Comparison of ENCODE assay signal across 8 mouse cellular contexts in genomic region chr19:46329951-46330350, GRCm38 (mm10). TPM values are rescaled to one million over a fixed set of nuclear protein-coding genes. Genes with fewer than 3 reads are reported as not detected.
DNase-seq lines count a peak whose midpoint lies in the region; ATAC-seq lines count a peak whose summit lies in the region.

No protein-coding gene starts in this region.

- H3K4me3 ChIP-seq in hindbrain, embryonic 16.5 days (ENCODE audit: low read length) = peak overlapping the region; percentile 19; the same call in 1 of the 2 replicates
- H3K4me3 ChIP-seq in limb, embryonic 10.5 days = peak overlapping the region; percentile 69
- H3K4me3 ChIP-seq in midbrain, embryonic 11.5 days (ENCODE audit: low read depth, low read length) = peak overlapping the region; percentile 4; the same call in 1 of the 2 replicates

- ATAC-seq in common myeloid progenitor, adult 5-6 weeks (replicated peaks; ENCODE audit: low read depth, poor library complexity, severe bottlenecking) = peak; percentile 61
- ATAC-seq in hindbrain, embryonic 16.5 days = no peak
- ATAC-seq in midbrain, embryonic 11.5 days (ENCODE audit: low FRiP score) = peak; percentile 38

- peak; percentile 81 for DNase-seq in layer of hippocampus, adult 11-12 months (ENCODE audit: low spot score)
- no peak for DNase-seq in layer of hippocampus, adult 9-10 months (ENCODE audit: low spot score)
- peak; percentile 48 to 66 for DNase-seq in gastrocnemius, adult 8-10 months (ENCODE audit: low spot score in 2 of 2)
- peak; percentile 84 for DNase-seq in limb, embryonic 10.5 days (ENCODE audit: low spot score)
- DNase-seq in midbrain, embryonic 11.5 days (ENCODE audit: low spot score, missing footprints) = peak; percentile 96
- peak; percentile 71 for DNase-seq in spleen, adult 12 weeks (ENCODE audit: low spot score)

- peak overlapping the region; percentile 92 for H3K4me2 ChIP-seq in hindbrain, embryonic 16.5 days (ENCODE audit: low read length)
- H3K4me2 ChIP-seq in midbrain, embryonic 11.5 days = peak overlapping the region; percentile 19; the same call in 1 of the 2 replicates

- H3K9ac ChIP-seq in hindbrain, embryonic 16.5 days (ENCODE audit: low read depth, low read length) = peak overlapping the region; percentile 41; the same call in 1 of the 2 replicates
- no peak overlapping the region for H3K9ac ChIP-seq in midbrain, embryonic 11.5 days (ENCODE audit: low read length)

- H3K36me3 ChIP-seq in hindbrain, embryonic 16.5 days (ENCODE audit: control insufficient read depth, insufficient read depth, low read length) = peaks cover 20% of the 10 kb centered on the region
- H3K36me3 ChIP-seq in limb, embryonic 10.5 days = peaks cover 20% of the 10 kb centered on the region
- no peaks in the 10 kb centered on the region for H3K36me3 ChIP-seq in midbrain, embryonic 11.5 days (ENCODE audit: control insufficient read depth, insufficient read depth, low read length)

- H3K9me3 ChIP-seq in hindbrain, embryonic 16.5 days (ENCODE audit: control insufficient read depth, low read length) = no peaks in the 10 kb centered on the region
- no peaks in the 10 kb centered on the region for H3K9me3 ChIP-seq in limb, embryonic 10.5 days (replicated peaks)
- no peaks in the 10 kb centered on the region for H3K9me3 ChIP-seq in midbrain, embryonic 11.5 days (ENCODE audit: control insufficient read depth, low read length)

- H3K4me1 ChIP-seq in hindbrain, embryonic 16.5 days (ENCODE audit: control insufficient read depth, insufficient read depth, low read depth, low read length) = peaks cover 25% of the 10 kb centered on the region
- peaks cover 44% of the 10 kb centered on the region for H3K4me1 ChIP-seq in limb, embryonic 10.5 days
- peaks cover 33% of the 10 kb centered on the region for H3K4me1 ChIP-seq in midbrain, embryonic 11.5 days (ENCODE audit: control insufficient read depth, insufficient read depth, low read length)

- WGBS in hindbrain, embryonic 16.5 days = 7% methylated on average over 16 of the region's 16 CpGs
- WGBS in limb, embryonic 10.5 days = 6% methylated on average over 16 of the region's 16 CpGs
- 6% methylated on average over 16 of the region's 16 CpGs for WGBS in midbrain, embryonic 11.5 days

- H3K27ac ChIP-seq in hindbrain, embryonic 16.5 days (ENCODE audit: low read depth, low read length) = no peak overlapping the region
- H3K27ac ChIP-seq in limb, embryonic 10.5 days = no peak overlapping the region
- H3K27ac ChIP-seq in midbrain, embryonic 11.5 days (ENCODE audit: low read depth, low read length) = no peak overlapping the region

- H3K27me3 ChIP-seq in hindbrain, embryonic 16.5 days (replicated peaks; ENCODE audit: control insufficient read depth, insufficient read depth, low read length) = no peaks in the 10 kb centered on the region
- peaks cover 41% of the 10 kb centered on the region for H3K27me3 ChIP-seq in limb, embryonic 10.5 days (ENCODE audit: low read depth, poor library complexity, severe bottlenecking)
- peaks cover 12% of the 10 kb centered on the region for H3K27me3 ChIP-seq in midbrain, embryonic 11.5 days (ENCODE audit: control insufficient read depth, insufficient read depth, low read length)

RNA-seq across cellular contexts. Expression of gene Fbxl15, which starts 2.0 kb away (rescaled TPM):
- 3.3 and 4.3 TPM in 2 replicates for total RNA-seq in common myeloid progenitor, adult 5-6 weeks (2017)
- 1 to 10 TPM; 2.0 to 3.9 (median 3.0) TPM for total RNA-seq in gastrocnemius, adult 8-10 months (2022)
- polyA plus RNA-seq in hindbrain, embryonic 16.5 days (2015; fragmentation: Nextera tagmentation; extraction: Ambion mirVana) = 49.4 and 55.6 TPM in 2 replicates
- polyA plus RNA-seq in limb, embryonic 10.5 days (2016; fragmentation: Nextera tagmentation; extraction: Ambion mirVana) = 12.2 and 13.0 TPM in 2 replicates
- polyA plus RNA-seq in midbrain, embryonic 11.5 days (2014; fragmentation: Nextera tagmentation; extraction: Ambion mirVana) = 20.0 and 25.5 TPM in 2 replicates

RNA-seq across cellular contexts. Expression of gene Psd, which starts 3.0 kb away (rescaled TPM):
- total RNA-seq in common myeloid progenitor, adult 5-6 weeks (2017) = 0.69 TPM in 1 of 2 replicates, not detected in the other
- under 1 TPM in 2 of 4 experiments, not detected in 2; 0.15 to 0.19 TPM for total RNA-seq in gastrocnemius, adult 8-10 months (2022)
- polyA plus RNA-seq in hindbrain, embryonic 16.5 days (2015; fragmentation: Nextera tagmentation; extraction: Ambion mirVana) = 99.1 and 112 TPM in 2 replicates
- 1.4 and 1.8 TPM in 2 replicates for polyA plus RNA-seq in limb, embryonic 10.5 days (2016; fragmentation: Nextera tagmentation; extraction: Ambion mirVana)
- polyA plus RNA-seq in midbrain, embryonic 11.5 days (2014; fragmentation: Nextera tagmentation; extraction: Ambion mirVana) = 10.7 and 11.0 TPM in 2 replicates

RNA-seq across cellular contexts. Expression of gene Cuedc2, which starts 8.6 kb away (rescaled TPM):
- total RNA-seq in common myeloid progenitor, adult 5-6 weeks (2017) = 143 and 149 TPM in 2 replicates
- 10 to 100 TPM; 57.5 to 66.3 (median 64.3) TPM for total RNA-seq in gastrocnemius, adult 8-10 months (2022)
- polyA plus RNA-seq in hindbrain, embryonic 16.5 days (2015; fragmentation: Nextera tagmentation; extraction: Ambion mirVana) = 343 and 362 TPM in 2 replicates
- 150 and 183 TPM in 2 replicates for polyA plus RNA-seq in limb, embryonic 10.5 days (2016; fragmentation: Nextera tagmentation; extraction: Ambion mirVana)
- 215 and 221 TPM in 2 replicates for polyA plus RNA-seq in midbrain, embryonic 11.5 days (2014; fragmentation: Nextera tagmentation; extraction: Ambion mirVana)

RNA-seq across cellular contexts. Expression of gene Mfsd13a, which starts 11.0 kb away (rescaled TPM):
- total RNA-seq in common myeloid progenitor, adult 5-6 weeks (2017) = 11.5 and 13.6 TPM in 2 replicates
- total RNA-seq in gastrocnemius, adult 8-10 months (2022) = 1 to 10 TPM; 1.1 to 2.2 (median 1.9) TPM
- 13.0 and 13.4 TPM in 2 replicates for polyA plus RNA-seq in hindbrain, embryonic 16.5 days (2015; fragmentation: Nextera tagmentation; extraction: Ambion mirVana)
- 7.7 and 8.1 TPM in 2 replicates for polyA plus RNA-seq in limb, embryonic 10.5 days (2016; fragmentation: Nextera tagmentation; extraction: Ambion mirVana)
- polyA plus RNA-seq in midbrain, embryonic 11.5 days (2014; fragmentation: Nextera tagmentation; extraction: Ambion mirVana) = 4.3 and 5.5 TPM in 2 replicates

RNA-seq across cellular contexts. Expression of gene 2310034G01Rik, which starts 20.2 kb away (rescaled TPM):
- total RNA-seq in common myeloid progenitor, adult 5-6 weeks (2017) = 1.5 and 2.5 TPM in 2 replicates
- total RNA-seq in gastrocnemius, adult 8-10 months (2022) = under 1 TPM in 3 of 4 experiments, not detected in 1; 0.27 to 0.35 (median 0.29) TPM
- polyA plus RNA-seq in hindbrain, embryonic 16.5 days (2015; fragmentation: Nextera tagmentation; extraction: Ambion mirVana) = 2.4 TPM in 2 replicates
- polyA plus RNA-seq in limb, embryonic 10.5 days (2016; fragmentation: Nextera tagmentation; extraction: Ambion mirVana) = 1.3 and 1.8 TPM in 2 replicates
- 1.2 and 1.6 TPM in 2 replicates for polyA plus RNA-seq in midbrain, embryonic 11.5 days (2014; fragmentation: Nextera tagmentation; extraction: Ambion mirVana)

Comparison
In these comparisons a context has a peak if more than half of its experiments do, and no peak if none do; other contexts are left out.
1. H3K4me3 ChIP-seq: peak in every context shown above with its lines; median percentile 69 in limb, embryonic 10.5 days; 19 in hindbrain, embryonic 16.5 days; 4 in midbrain, embryonic 11.5 days.